Mouse (Mus musculus) G1E (cell line): ENCODE data around the gene Cd151. TPM values are rescaled to one million over a fixed set of nuclear protein-coding genes. Genes with fewer than 3 reads are reported as not detected.

Experiments
- ATAC-seq: 2 replicates; pipeline ENCODE4 v1.8.0; 2016; ENCODE audit warnings: mild to moderate bottlenecking; ENCODE audit not compliant: insufficient number of reproducible peaks, poor library complexity, low FRiP score, severe bottlenecking; ENCODE audit errors: extremely low read depth
- DNase-seq: peaks from one replicate; pipeline ENCODE4 v3.0.0; 2012; ENCODE audit warnings: low spot score
- H3K27me3 ChIP-seq: 2 replicates; pipeline ENCODE4 v1.6.1; 2012; ENCODE audit warnings: mild to moderate bottlenecking, low read length, inconsistent platforms; ENCODE audit not compliant: insufficient read depth
- H3K36me3 ChIP-seq: replicated peaks from 2 replicates; pipeline ENCODE3; 2012; ENCODE audit warnings: mild to moderate bottlenecking, inconsistent platforms
- H3K4me1 ChIP-seq: 2 replicates; pipeline ENCODE4 v1.6.1; 2012; ENCODE audit warnings: low read depth, low read length, inconsistent platforms, mixed read lengths; ENCODE audit not compliant: insufficient read depth
- H3K4me3 ChIP-seq: 2 replicates; pipeline ENCODE4 v1.5.1; 2012; ENCODE audit warnings: low read depth, mild to moderate bottlenecking, inconsistent platforms, low read length, moderate library complexity, mixed read lengths
- H3K9me3 ChIP-seq: replicated peaks from 2 replicates; pipeline ENCODE4 v1.6.1; 2012; ENCODE audit warnings: inconsistent platforms
- CTCF ChIP-seq: IDR thresholded peaks from 2 replicates; pipeline ENCODE4 v1.5.1; 2012; ENCODE audit warnings: low read depth, low read length, inconsistent platforms, mixed read lengths
- GATA1 ChIP-seq: IDR thresholded peaks from 2 replicates; pipeline ENCODE4 v1.6.1; 2012; ENCODE audit warnings: borderline replicate concordance, low read length, inconsistent platforms, mixed read lengths
- GATA2 ChIP-seq: IDR thresholded peaks from 2 replicates; pipeline ENCODE4 v1.6.1; 2012; ENCODE audit warnings: low read depth, low read length, inconsistent platforms, borderline replicate concordance
- POLR2AphosphoS5 ChIP-seq: IDR thresholded peaks from 2 replicates; pipeline ENCODE4 v1.6.1; 2012; ENCODE audit warnings: low read depth, low read length, inconsistent platforms; ENCODE audit not compliant: insufficient replicate concordance
- TAL1 ChIP-seq: conservative IDR thresholded peaks from 2 replicates; pipeline ENCODE4 v1.6.1; 2012; ENCODE audit warnings: low read depth, low read length, inconsistent platforms, mixed read lengths
- polyA plus RNA-seq: library from polyadenylated mRNA; stranded (reverse); fragments of >175 nt; gene quantifications from 2 replicates; pipeline ENCODE4 v1.2.3, GENCODE M21; 2012
- total RNA-seq, 2 experiments: library from RNA; stranded (forward) in 1 of 2; stranded (reverse) in 1 of 2; fragments of 200-1000 nt in 1 of 2; fragments of >200 nt in 1 of 2; fragmentation: Nextera tagmentation in 1 of 2; gene quantifications; 2 replicates each; pipeline ENCODE4 v1.2.3; 2014 to 2017

Cd151 gene
- total and polyA plus RNA-seq, 3 experiments: 13.3 to 24.3 (median 13.8) TPM

- Histone ChIP-seq H3K27me3 (no peaks in the 10 kb centered on the region; the same call in 1 of the 2 replicates), H3K4me3 (peak overlapping the region; percentile 70), H3K36me3 (peaks cover 82% of the 10 kb centered on the region), H3K4me1 (peaks cover 83% of the 10 kb centered on the region), H3K9me3 (no peaks in the 10 kb centered on the region)
- peak; percentile 78 for DNase-seq
- TF ChIP-seq GATA1: no peak
- no peak for TF ChIP-seq GATA2
- peak; percentile 71 for ATAC-seq
Observed at GRCm38 (mm10) chr7:141435129-141435855, 31.9 kb upstream of the Cd151 start.

- H3K9me3 ChIP-seq: no peaks in the 10 kb centered on the region
- H3K27me3 ChIP-seq: no peaks in the 10 kb centered on the region; the same call in 1 of the 2 replicates
- H3K36me3 ChIP-seq: peaks cover 82% of the 10 kb centered on the region
- TF ChIP-seq GATA2 (no peak), CTCF (no peak), TAL1 (no peak)
- DNase-seq: no peak
- H3K4me3 ChIP-seq: peak overlapping the region; percentile 70; the same call in 1 of the 2 replicates
- no peak for ATAC-seq
- H3K4me1 ChIP-seq: peaks cover 89% of the 10 kb centered on the region
Observed at GRCm38 (mm10) chr7:141435856-141436522, 31.2 kb upstream of the Cd151 start.

GRCm38 (mm10) chr7:141436523-141436892 is 30.7 kb upstream of the Cd151 start:
- Histone ChIP-seq H3K36me3 (peaks cover 82% of the 10 kb centered on the region), H3K9me3 (no peaks in the 10 kb centered on the region), H3K27me3 (no peaks in the 10 kb centered on the region; the same call in 1 of the 2 replicates), H3K4me1 (peaks cover 92% of the 10 kb centered on the region), H3K4me3 (peak overlapping the region; percentile 79)
- no peak for TF ChIP-seq CTCF
- TF ChIP-seq POLR2AphosphoS5: no peak
- no peak for TF ChIP-seq GATA2
- no peak for TF ChIP-seq TAL1
- ATAC-seq: no peak
- DNase-seq: no peak

GRCm38 (mm10) chr7:141437178-141438120 is 29.7 kb upstream of the Cd151 start, which contains the start of gene Slc25a22:
TSS of gene Slc25a22 (minus strand) at chr7:141437892.
- Histone ChIP-seq H3K36me3 (peaks cover 82% of the 10 kb centered on the region), H3K9me3 (no peaks in the 10 kb centered on the region), H3K27me3 (no peaks in the 10 kb centered on the region; the same call in 1 of the 2 replicates), H3K4me3 (peak within 1 kb of the TSS; percentile 79), H3K4me1 (peaks cover 92% of the 10 kb centered on the region)
- peak; percentile 41; the same call in 1 of the 2 replicates for ATAC-seq
- 0 out of 2 replicates have a peak, but pooled peaks have one; percentile 72 for TF ChIP-seq POLR2AphosphoS5
- no peak for TF ChIP-seq GATA2
- peak; percentile 28; the same call in 1 of the 2 replicates for TF ChIP-seq CTCF
- no peak for TF ChIP-seq GATA1
- peak; percentile 82 for DNase-seq

- Histone ChIP-seq H3K27me3 (no peaks in the 10 kb centered on the region; the same call in 1 of the 2 replicates), H3K9me3 (no peaks in the 10 kb centered on the region), H3K36me3 (peaks cover 79% of the 10 kb centered on the region), H3K4me1 (peaks cover 92% of the 10 kb centered on the region), H3K4me3 (no peak overlapping the region)
- ATAC-seq (no peak), DNase-seq (no peak)
- TF ChIP-seq CTCF (no peak), GATA2 (no peak), GATA1 (no peak), POLR2AphosphoS5 (no peak), TAL1 (no peak)
Observed at GRCm38 (mm10) chr7:141438201-141438968, 28.8 kb upstream of the Cd151 start.
